Mouse (Mus musculus) layer of hippocampus, adult 9-10 months (tissue): Measurements from ENCODE around the gene Sel1l3.
A peak's percentile ranks its signal among the peaks of the same experiment; 100 is the strongest.

Source experiments
- DNase-seq: peaks from one replicate; pipeline ENCODE4 v3.0.0; 2022; ENCODE audit warnings: low spot score

The Sel1l3 gene

DNA sequence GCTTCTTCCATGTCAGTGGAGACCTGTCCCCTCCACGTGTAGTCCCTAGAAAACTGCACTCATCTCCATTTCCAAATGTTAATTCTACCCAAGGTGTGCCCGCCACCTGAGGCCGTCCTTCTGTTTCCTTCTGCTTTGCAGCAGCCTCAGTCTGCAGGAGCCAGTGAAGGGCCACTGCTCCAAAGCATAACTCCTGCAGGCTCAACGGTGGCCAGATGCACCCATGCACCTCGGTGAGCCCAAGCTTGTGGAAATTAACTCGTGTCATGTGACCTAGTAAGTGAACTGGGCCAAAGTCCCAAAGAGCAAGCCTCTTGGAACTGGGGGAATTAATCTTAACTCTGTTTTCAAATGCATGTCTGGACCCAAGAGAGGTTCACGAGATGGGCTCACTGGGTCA, 40.8 kb downstream of the Sel1l3 start:
- no peak for DNase-seq

DNA sequence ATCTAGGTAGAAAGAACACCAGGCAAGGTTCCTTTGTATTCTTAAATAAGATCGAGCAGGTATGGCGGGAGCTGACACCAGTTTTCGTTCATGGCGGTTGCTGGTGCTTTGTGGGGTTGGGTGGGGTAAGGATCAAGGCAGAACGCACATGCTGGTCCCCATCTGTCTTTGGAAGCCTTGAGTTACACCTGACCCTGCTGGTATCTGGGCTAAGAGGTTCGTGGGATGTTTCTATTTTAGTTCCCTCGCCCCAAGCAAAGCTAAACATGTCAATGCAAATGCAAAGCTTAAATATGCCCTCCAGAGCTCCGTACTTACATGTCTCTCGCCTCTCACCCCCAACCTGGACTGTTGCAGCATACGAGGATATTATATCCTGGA, 41.5 kb downstream of the Sel1l3 start:
- no peak for DNase-seq

DNA sequence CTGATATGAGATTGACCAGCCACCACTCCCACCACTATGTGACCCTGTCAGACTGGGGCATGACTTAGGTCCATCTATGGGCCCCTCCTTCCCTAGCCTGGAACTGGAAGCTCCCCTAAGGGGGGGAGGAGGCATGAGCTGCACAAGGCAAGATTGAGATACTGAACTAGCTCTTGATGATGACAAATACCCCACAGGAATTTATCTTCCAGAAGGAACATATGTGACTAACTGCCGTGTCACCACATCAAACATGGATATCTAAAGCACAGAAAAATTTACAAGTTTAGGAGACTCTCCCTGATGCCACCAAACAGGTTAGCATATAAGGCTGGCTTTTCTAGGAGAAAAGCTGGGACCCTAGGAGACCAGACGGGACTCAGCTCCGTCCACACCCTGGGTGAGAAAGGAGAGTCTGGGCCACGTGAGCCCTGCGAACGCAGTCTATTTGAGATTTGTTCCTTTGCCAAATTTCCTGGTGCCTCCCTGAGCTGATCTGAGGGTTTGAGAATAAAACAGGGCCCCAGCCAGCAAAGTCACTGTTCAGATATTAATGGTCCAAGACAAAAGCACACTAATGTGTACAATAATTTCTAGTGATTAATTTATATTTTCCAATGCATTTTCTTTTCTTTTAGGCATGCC, 42.0 kb downstream of the Sel1l3 start:
- no peak for DNase-seq

DNA sequence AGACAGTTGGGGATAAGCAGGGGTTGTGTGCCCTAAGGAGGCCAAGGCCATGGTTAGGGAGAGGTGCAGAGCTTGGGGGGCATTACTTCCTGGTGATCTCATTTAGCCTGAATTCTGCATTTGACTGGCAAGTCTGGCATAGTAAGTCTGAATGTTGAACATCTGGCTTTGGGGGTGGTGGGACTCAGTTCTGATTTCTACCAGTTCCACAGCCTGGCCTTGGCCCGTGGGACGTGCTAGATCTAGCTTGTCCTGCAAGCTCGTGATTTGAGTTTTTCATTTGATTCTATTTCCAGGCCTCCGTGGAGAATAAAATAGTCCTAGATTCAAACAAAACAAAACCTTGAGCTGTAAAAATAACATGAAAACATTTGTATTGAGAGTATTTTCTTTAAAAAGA, 46.2 kb downstream of the Sel1l3 start:
- no peak for DNase-seq

DNA sequence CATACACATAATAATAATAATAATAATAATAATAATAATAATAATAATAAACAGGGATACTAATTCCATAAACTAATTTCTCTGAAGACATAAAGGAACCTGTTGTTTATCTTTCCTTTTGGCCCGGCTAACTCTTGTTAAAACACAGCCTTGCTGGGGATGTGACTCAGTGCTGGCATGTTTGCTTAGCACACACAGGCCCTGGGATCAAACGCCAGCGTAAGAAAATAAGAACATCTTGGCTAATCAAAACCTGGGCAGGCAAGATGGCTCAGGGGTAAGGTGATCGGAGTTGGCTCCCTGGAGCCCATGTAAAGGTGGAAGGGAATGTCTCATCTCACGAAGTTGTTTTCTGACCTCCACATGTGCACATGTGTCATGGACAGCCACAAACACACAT, 48.1 kb downstream of the Sel1l3 start:
- no peak for DNase-seq

DNA sequence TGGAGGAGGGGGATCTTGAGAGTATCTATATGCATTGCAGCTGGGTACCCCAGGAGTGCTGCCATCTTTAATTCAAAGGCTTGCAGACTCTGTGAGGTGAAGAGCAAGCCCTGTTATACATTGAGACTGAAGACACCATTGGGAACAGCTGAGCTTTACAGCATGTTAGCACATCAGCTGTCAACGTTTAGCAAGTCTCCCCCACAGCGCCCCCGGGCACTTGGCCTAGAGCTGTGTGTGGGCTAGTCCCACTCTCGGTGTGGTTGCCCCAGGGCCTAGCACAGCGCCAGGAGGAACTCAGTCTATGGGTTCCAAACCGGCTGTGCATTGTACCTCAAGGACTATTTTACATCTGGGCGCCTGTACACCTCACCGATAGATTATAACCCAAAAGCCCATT, 51.3 kb downstream of the Sel1l3 start:
- no peak for DNase-seq

DNA sequence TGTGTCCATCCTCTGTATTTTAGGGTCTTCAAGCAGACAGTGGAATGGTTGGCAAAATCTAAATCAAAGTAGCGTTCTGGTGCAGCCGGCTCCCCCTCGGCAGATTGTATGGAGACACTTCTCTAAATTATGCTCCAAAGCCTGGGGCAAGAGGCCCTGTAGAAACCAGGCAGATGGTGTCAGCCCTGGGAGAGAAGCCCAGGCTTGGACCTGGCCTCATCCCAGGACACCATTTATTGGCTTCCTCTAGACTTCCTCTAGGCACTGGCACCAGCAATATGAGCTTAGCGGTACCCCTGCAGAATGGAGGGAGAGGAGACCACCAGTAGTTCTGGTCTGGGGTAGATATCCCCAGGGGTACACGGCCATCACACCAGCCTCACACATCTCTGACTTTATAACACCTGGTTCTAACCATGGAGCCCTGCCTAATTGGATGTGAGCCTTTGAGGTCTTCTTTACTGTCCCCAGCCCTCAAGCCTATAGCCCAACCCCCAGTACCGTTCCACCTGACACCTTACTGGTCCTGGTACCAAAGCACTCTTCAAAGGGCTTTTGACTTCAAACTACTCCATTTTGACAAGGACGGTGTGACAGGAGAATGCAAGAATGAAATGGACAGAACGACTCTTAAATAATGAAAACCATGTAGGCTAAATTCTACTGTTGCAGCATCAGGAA, 52.1 kb downstream of the Sel1l3 start:
- DNase-seq: no peak

DNA sequence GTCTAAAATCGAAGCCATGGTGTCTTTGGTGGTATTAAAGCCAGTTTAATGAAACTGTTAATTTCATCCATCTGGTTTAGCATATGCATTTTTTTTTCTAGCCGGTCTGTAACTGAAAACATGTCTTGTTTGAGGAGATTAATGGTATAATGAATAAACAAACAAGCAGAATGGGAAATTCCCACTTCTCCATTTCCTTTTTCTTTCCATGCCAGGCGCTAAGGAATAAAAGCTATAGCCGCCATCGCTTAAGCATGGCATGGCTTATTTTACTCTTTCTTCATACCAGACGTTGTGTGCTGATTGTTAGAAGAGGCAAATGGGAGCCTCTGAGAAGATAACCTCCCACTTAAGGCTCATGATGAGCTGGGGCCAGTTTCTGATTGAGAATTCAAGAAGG, 53.5 kb downstream of the Sel1l3 start:
- no peak for DNase-seq

DNA sequence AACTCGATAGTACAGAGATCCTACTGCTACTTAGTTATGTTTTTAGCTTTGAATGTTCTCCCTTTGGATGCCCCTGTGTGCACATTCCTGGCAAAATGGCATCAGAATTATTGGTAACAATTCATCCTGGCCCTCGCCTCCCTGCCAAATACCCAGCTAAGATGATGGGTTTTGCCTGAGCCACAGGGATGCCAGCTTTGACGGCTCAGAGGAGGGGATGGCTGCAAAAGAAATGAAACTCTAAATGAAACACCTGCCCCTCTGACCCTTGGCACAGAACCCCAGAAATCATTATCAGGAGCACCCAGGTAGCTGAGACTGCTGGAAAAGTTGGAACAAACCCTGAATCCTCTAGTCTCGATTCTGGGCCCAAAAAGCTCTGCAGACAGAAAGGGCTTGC, 54.1 kb downstream of the Sel1l3 start:
- DNase-seq: no peak

DNA sequence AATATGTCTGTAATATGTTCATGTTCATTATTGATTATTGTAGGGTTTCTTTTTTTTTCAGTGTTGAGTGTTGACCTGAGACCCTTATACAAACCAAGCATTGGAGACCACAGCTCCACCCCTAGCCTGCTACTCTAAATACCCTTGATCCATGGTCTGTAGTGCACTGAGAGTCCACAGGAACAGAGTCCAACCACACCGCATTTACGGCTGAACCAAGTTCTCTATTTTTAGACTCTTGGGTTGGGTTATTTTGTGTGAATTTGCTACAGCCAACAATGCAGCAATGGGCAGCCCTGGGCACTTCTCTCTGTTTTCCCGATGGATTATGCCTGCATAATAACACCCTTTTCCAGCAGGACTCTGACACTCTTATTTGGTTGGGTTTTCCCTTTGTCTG, 54.6 kb downstream of the Sel1l3 start:
- DNase-seq: no peak

DNA sequence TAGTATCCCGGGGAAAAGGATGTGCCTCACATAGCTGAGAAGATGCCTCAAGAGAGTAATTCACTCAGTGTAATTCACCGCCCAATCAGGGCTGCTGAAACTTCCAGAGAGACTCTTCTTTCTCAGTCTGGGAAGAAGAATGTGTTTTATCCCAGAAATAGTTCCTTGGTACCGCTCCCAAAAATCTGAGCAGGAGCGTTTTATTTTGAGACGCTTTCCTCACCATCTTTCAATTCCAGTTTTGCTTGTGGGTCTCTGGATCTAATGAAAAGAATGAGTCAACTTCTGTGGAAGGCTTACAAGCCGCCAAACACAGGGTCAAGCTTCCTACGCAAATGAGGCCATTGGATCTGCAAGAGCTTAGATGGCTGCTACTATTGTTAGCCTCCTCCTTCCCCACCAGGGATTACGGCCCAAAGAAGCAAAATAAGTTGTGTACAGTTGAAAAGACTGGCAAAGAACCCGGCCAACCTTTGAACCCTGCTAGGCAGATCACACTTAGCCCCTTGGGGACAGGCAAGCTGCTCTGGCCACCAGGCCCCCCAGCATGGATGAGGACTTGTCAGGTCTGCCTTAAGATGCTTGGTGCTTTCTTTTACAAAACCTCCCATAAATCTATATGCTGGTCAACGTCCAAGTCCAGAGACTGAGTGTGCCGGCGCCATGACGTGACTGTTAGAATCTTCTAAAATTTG, 57.6 kb downstream of the Sel1l3 start:
- DNase-seq: no peak

DNA sequence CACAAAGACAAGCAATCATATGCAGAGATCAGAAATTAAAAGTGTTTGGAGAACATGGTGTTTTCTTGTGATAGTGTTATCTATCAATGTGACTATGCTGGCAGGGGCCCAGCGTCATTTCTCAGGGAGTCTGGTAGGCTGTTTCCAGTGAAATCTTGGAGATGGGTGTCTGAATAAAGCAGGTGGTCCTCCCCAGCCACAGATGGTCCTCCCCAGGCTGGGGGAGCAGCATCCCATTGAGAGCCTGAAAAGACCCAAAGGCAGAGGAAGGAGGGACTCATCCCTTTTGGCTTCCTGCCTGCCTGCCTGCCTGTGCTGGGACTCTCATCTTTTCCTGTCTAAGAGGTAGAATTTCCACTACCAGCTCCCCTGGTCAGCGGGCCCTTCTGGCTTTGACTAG, 59.2 kb downstream of the Sel1l3 start:
- peak; percentile 71 for DNase-seq

DNA sequence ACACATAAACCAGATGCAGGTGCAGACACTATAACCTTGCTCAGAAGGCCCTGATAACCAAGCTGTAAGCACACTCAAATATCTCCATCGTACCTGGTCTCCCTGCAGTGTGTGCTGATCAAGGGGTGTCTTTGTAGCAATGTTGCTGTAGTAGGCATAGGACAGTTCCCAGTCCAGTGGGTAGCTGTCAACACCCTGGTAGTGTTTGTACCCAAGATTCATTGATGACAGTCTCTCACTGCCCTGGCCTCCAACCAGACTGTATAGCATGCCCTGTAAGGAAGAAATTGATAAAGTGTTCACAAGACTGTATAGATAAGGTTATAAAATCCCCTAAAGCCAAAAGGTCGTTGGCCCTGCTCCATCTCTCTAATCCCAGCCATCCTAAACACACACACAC, 59.6 kb downstream of the Sel1l3 start:
- DNase-seq: no peak

DNA sequence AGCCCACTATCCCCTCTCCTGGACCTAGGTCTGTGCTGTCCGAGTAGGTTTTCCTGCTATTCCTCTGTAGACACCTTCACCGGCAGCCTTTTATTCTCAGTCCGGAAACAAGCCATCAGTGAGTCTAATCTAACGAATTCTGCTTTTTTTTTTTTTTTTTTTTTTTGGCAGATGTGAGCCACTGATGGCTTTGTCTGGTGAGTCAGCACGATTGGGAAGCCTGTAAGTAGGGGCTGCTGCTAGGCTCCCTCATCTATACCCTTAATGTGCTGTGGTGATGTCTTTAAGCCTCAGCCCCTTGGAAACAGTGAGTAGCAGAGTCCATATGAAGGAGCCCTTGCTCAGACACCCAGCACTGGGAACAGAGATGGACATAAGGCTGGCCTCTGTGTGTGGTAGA, 60.6 kb downstream of the Sel1l3 start:
- no peak for DNase-seq

DNA sequence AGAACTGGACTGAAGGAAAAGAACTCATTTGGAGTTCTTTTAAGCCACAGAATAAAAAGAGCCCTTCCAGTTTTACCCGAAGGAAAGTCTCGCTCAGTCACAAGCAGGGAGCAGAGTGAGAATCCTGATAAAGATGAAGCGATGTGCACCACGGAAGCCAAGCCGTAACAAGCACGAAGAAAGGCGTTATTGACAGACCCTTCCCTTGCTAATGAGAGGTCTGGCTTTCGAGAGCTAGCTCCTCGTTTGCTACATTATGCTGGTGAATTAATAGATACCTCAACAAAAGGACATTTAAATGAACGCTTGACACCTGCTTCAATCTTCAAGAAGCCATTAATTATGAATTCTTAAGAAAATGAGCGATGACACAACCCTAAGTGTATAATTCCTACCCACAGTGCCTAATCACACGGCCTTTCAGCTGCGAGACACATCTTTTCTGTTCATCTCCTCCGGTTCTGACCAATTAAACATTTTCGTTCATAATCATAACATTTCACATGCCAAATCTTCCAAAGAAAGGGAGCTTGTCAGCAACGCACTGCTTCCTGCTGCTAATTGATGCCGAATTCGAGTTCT, 62.3 kb downstream of the Sel1l3 start:
- no peak for DNase-seq

DNA sequence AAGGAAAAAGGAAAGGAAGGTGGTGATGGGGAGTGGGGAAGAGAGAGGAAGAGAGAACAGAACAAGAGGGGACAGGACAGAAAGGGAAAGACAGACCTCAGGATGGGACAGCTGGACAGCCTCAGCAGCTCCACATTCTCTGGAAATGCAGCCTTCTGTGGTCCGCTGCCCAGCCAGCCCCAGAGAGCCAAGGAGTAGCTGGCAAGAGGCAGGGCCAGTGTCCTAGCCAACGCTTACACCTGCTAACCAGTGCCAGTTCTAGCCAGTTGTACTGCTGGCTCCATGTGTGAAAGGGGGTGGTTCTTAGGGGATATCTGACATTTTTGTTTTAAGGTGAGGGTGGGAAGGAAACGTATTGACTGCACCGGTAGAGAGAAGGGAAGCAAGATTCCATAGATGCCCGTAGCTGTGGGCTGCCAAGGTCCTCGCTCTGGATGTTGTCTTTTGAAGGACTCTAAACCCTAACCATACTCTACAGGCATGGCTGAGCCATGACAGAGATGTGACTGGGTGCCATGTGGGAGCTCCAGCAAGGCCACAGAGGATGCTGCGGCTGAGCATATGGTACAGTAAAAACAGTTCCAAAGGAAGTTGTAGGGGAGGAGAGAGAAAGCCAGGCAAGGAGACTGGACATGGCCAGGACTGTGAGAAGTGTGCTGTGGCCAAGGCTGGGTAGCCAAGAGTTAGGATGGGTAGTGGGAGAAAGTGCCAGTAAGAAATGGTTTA, 64.6 kb downstream of the Sel1l3 start:
- DNase-seq: no peak

DNA sequence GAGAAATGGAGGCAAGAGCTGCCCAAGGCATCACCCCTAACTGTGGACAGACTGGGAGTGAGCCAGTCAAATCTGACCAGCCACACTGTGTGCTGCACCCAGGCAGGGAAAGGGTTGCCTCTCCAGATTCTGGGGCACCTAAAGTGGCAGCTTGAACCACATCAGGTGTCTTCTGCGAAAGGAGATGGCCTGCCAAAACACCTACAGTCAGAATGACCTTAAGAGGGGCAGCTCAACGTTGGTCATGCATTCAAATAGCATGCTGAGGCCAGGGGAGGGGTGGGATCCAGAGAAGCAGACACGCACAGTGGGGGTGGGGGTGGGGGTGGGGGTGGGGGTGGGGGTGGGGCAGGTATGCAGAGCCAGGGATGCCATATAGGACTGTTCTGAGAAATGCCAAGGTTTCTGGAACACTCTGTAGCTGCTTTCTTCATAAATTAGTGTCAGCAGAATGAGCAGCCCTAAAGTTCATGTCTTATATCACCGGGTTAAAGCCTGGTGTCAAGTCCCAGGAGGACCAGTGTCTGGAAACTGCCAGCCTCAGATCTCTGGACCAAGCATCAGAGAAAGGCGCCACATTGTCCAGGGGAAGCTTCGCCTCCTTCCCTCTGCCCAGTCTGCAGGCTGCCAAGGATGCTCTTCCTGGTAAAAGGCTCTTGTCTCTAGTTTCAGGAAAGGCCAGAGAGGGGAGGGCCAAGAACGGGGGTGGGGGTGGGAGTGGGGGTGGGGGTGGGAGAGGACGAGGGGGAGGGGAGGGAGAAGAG, 65.4 kb downstream of the Sel1l3 start:
- no peak for DNase-seq

DNA sequence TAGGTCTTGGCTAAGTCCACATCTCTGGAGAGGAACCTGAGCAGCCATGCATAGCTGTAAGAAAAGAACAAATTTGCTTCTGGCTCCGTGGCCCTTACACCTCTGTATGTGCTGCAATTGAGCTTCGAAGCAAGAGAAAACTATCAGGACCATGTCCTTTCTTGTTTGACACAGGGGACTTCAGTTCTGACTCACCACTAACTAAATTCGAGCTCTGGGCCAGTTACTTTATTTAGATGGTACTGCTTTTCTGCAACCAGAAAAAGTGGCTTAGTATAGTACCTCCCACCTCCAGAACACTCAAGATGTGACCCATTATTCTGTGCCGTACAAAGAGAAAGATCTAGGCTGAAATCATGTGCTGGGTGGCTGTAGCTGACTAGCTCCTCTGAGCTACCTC, 66.3 kb downstream of the Sel1l3 start:
- DNase-seq: no peak

DNA sequence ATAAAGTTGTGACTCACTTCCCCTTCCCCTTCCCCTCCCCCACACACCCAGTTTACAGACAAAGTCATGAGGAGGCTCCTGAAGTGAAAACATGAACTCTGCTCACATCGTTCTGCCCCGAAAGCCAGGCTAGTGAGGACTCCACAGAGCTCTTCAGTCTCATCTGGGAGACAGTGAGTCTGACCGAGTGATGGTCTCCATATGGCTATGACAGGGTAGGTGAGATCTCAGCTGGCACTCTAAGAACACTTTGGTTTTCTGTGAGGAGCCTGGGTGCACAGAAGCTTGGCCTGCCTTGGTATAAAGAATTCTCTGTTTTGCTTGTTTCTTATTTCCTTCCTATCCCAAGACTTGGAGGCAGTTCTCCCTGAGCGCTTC, 67.1 kb downstream of the Sel1l3 start:
- no peak for DNase-seq

DNA sequence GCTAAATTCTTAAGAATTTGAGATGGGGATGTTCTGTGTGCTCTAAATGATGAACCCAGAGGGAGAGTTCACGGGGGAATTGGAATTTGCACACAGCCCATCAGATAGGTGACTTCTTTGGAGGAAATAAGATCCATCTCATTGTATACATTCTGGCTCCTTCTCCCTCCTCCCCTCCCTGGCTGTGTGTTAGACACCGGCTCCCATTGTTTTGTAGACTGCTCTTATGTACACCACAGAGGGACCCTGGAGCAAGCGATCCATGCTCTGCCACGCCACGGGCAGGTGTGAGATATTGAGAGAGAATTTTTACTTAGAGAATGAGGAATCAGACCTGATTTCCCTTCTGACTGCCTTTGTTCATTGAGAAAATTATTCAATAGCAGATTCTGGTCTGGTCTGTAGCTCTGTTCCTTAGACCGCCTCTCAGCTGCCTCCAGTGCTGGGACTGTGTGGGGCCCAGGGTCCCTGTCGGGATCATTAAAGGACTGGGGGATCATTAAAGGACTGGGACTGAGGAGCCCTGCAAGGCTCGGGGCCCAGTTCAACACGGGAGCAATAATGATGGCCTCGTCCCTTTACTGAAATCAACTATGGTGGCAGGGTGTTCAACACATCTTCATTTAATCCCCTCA, 67.6 kb downstream of the Sel1l3 start:
- no peak for DNase-seq

DNA sequence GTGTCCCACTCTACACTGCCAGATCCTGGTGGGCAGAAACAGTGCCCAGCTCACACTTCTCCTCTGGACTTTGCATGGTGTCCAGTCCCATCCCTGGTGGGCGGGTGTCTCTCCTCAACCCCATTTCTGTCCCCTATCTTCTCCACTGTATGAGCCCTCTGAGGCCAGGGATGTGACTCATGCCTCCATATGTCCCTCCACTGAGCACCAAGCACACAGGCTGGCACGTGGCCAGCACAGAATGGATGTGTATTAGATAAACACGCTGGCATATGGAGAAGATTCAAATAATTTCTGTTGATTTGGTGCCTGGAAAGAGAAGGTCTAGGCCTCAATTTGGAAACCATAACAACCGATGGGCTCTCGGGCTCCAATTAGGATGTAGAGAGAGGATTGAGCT, 71.1 kb downstream of the Sel1l3 start:
- no peak for DNase-seq
